ENCODE assay signal across 9 mouse cellular contexts in the genomic region with DNA sequence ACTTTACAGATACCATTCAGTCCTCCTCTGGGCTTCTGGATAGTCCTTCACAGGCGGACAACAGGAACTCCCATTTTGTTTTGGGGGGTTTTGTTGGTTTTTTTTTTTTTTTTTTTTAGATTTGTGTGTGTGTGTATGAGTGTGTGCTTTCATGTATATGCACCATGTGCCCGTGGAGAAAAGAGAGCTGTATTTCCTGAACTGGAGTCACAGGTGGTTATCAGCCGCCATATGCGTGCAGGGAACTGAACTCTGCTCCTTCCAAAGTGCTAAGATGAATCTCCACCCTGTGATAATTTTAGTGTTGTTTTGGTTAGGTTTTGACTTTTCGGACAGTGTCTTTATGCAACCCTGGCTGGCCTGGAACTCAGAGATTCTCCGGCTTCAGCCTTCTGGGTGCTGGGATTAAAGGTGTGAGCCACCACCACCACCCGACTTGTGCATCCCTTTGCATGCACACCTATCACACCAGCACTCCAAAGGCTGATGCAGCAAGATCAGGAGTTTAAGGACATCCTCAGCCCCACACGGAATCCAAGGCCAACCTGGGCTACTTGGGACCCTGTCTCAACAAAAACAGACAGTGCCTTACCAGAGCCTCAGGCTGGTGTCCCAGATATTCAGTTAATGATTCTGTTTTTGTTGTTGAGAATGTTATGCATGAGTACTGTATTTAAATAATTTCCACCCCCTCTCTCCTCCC. TPM values are rescaled to one million over a fixed set of nuclear protein-coding genes. Genes with fewer than 3 reads are reported as not detected.
DNase-seq lines count a peak whose midpoint lies in the region; ATAC-seq and TF ChIP-seq lines count a peak whose summit lies in the region.
"Had no signal": no experiment of that assay in that cellular context is flagged by ENCODE, and none has a peak within 500 bp of the region (broad histone marks: within the 10 kb centered on the region; RNA-seq: fewer than 3 reads in every experiment).

No protein-coding gene starts in this region.

- no peaks in the 10 kb centered on the region for H3K27me3 ChIP-seq in neural tube, embryonic 11.5 days (ENCODE audit: control insufficient read depth, insufficient read depth, low read length)
- H3K27me3 ChIP-seq in forebrain, embryonic 15.5 days = no peaks in the 10 kb centered on the region
- H3K27me3 ChIP-seq in limb, embryonic 14.5 days (ENCODE audit: control insufficient read depth, insufficient read depth, low read length) = no peaks in the 10 kb centered on the region
- no peaks in the 10 kb centered on the region for H3K27me3 ChIP-seq in stomach, embryonic 15.5 days (replicated peaks)

- no peaks in the 10 kb centered on the region for H3K36me3 ChIP-seq in neural tube, embryonic 11.5 days (ENCODE audit: control insufficient read depth, insufficient read depth, low read length)
- peaks cover 11% of the 10 kb centered on the region; the same call in 1 of the 2 replicates for H3K36me3 ChIP-seq in forebrain, embryonic 15.5 days
- H3K36me3 ChIP-seq in limb, embryonic 14.5 days (ENCODE audit: control insufficient read depth, insufficient read depth, low read length) = peaks cover 12% of the 10 kb centered on the region
- H3K36me3 ChIP-seq in stomach, embryonic 15.5 days = no peaks in the 10 kb centered on the region

- H3K4me2 ChIP-seq in neural tube, embryonic 11.5 days (ENCODE audit: low read depth) = peak overlapping the region; percentile 88
- peak overlapping the region; percentile 95 for H3K4me2 ChIP-seq in forebrain, embryonic 15.5 days (replicated peaks)
- H3K4me2 ChIP-seq in limb, embryonic 14.5 days (replicated peaks; ENCODE audit: low read depth, low read length, severe bottlenecking) = peak overlapping the region; percentile 91
- peak overlapping the region; percentile 85 for H3K4me2 ChIP-seq in stomach, embryonic 15.5 days

- DNase-seq in neural tube, embryonic 11.5 days (ENCODE audit: low spot score) = no peak
- no peak for DNase-seq in neural tube, embryonic 10.5 days (ENCODE audit: extremely low spot score, low spot score)
- DNase-seq in limb, embryonic 14.5 days (ENCODE audit: low spot score) = no peak
- DNase-seq in thymus, postnatal 0 days (ENCODE audit: low spot score) = no peak
- DNase-seq in layer of hippocampus, postnatal 36 days = no peak
- DNase-seq: thymus, postnatal 25 days had no signal

- H3K9ac ChIP-seq in neural tube, embryonic 11.5 days (ENCODE audit: low read length) = peak overlapping the region; percentile 93
- peak overlapping the region; percentile 97 for H3K9ac ChIP-seq in forebrain, embryonic 15.5 days (replicated peaks)
- peak overlapping the region; percentile 91 for H3K9ac ChIP-seq in limb, embryonic 14.5 days (ENCODE audit: low read depth, low read length, severe bottlenecking)
- peak overlapping the region; percentile 87; the same call in 1 of the 2 replicates for H3K9ac ChIP-seq in stomach, embryonic 15.5 days

- WGBS in neural tube, embryonic 11.5 days = 85% methylated on average over 8 of the region's 8 CpGs
- WGBS in forebrain, embryonic 15.5 days = 74% methylated on average over 8 of the region's 8 CpGs
- WGBS in limb, embryonic 14.5 days = 67% methylated on average over 8 of the region's 8 CpGs
- 65% methylated on average over 8 of the region's 8 CpGs for WGBS in stomach, embryonic 15.5 days

- no peak for ATAC-seq in neural tube, embryonic 11.5 days (ENCODE audit: insufficient read depth, low FRiP score, low TSS enrichment)
- no peak for ATAC-seq in forebrain, embryonic 15.5 days (replicated peaks)
- ATAC-seq in limb, embryonic 14.5 days (ENCODE audit: low FRiP score, low read depth) = no peak
- no peak for ATAC-seq in stomach, embryonic 15.5 days (ENCODE audit: insufficient read depth, low FRiP score, low read depth)
- no peak for ATAC-seq in monocyte, adult 5-6 weeks (replicated peaks; ENCODE audit: insufficient number of reproducible peaks, low FRiP score, low TSS enrichment, poor library complexity, severe bottlenecking)

- H3K4me3 ChIP-seq in neural tube, embryonic 11.5 days (ENCODE audit: low read depth, low read length) = peak overlapping the region; percentile 94
- peak overlapping the region; percentile 92 for H3K4me3 ChIP-seq in forebrain, embryonic 15.5 days
- peak overlapping the region; percentile 91 for H3K4me3 ChIP-seq in limb, embryonic 14.5 days (replicated peaks; ENCODE audit: low read length)
- peak overlapping the region; percentile 89 for H3K4me3 ChIP-seq in stomach, embryonic 15.5 days (replicated peaks)

- TF ChIP-seq POLR2A in limb, embryonic 14.5 days (IDR thresholded peaks at IDR 0.05; ENCODE audit: borderline replicate concordance, extremely low read depth, insufficient read depth, insufficient read length) = no peak

- no peaks in the 10 kb centered on the region for H3K9me3 ChIP-seq in neural tube, embryonic 11.5 days (ENCODE audit: control insufficient read depth, low read length)
- no peaks in the 10 kb centered on the region for H3K9me3 ChIP-seq in forebrain, embryonic 15.5 days
- no peaks in the 10 kb centered on the region for H3K9me3 ChIP-seq in limb, embryonic 14.5 days (ENCODE audit: control insufficient read depth, low read length)
- H3K9me3 ChIP-seq in stomach, embryonic 15.5 days = no peaks in the 10 kb centered on the region

- no peak overlapping the region for H3K27ac ChIP-seq in neural tube, embryonic 11.5 days (ENCODE audit: low read depth, low read length)
- peak overlapping the region; percentile 87 for H3K27ac ChIP-seq in forebrain, embryonic 15.5 days (replicated peaks)
- no peak overlapping the region for H3K27ac ChIP-seq in limb, embryonic 14.5 days (replicated peaks; ENCODE audit: low read depth, low read length)
- H3K27ac ChIP-seq in stomach, embryonic 15.5 days = peak overlapping the region; percentile 80

- peaks cover 16% of the 10 kb centered on the region; the same call in 1 of the 2 replicates for H3K4me1 ChIP-seq in neural tube, embryonic 11.5 days (ENCODE audit: control insufficient read depth, insufficient read depth, low read length)
- peaks cover 40% of the 10 kb centered on the region for H3K4me1 ChIP-seq in forebrain, embryonic 15.5 days
- H3K4me1 ChIP-seq in limb, embryonic 14.5 days (ENCODE audit: control insufficient read depth, insufficient read depth, low read length) = peaks cover 15% of the 10 kb centered on the region
- H3K4me1 ChIP-seq in stomach, embryonic 15.5 days = peaks cover 36% of the 10 kb centered on the region

RNA-seq across cellular contexts. Expression of a gene that starts 1.4 kb away (rescaled TPM):
- 408 and 418 TPM in 2 replicates for polyA plus RNA-seq in neural tube, embryonic 11.5 days (2014; fragmentation: Nextera tagmentation; extraction: Ambion mirVana)
- 428 and 441 TPM in 2 replicates for polyA plus RNA-seq in forebrain, embryonic 15.5 days (2015; fragmentation: Nextera tagmentation; extraction: Ambion mirVana)
- polyA plus RNA-seq in limb, embryonic 14.5 days (2012; rRNA removed) = 156 and 175 TPM in 2 replicates
- polyA plus RNA-seq in limb, embryonic 14.5 days (2014; fragmentation: Nextera tagmentation; extraction: Ambion mirVana) = 380 and 381 TPM in 2 replicates
- 419 and 423 TPM in 2 replicates for polyA plus RNA-seq in stomach, embryonic 15.5 days (2015; fragmentation: Nextera tagmentation; extraction: Ambion mirVana)
- polyA plus RNA-seq in thymus, postnatal 0 days (2015; fragmentation: Nextera tagmentation; extraction: Ambion mirVana) = 434 and 468 TPM in 2 replicates
- 100 to 1,000 TPM; 175 to 186 TPM for total RNA-seq in layer of hippocampus, postnatal 36 days (2021)
- 122 to 131 TPM (median 125 TPM) in 3 replicates for total RNA-seq in monocyte, adult 5-6 weeks (2017)

RNA-seq across cellular contexts. Expression of a gene that starts 24.3 kb away (rescaled TPM):
- 58.7 and 59.7 TPM in 2 replicates for polyA plus RNA-seq in neural tube, embryonic 11.5 days (2014; fragmentation: Nextera tagmentation; extraction: Ambion mirVana)
- polyA plus RNA-seq in forebrain, embryonic 15.5 days (2015; fragmentation: Nextera tagmentation; extraction: Ambion mirVana) = 123 and 127 TPM in 2 replicates
- 74.6 and 112 TPM in 2 replicates for polyA plus RNA-seq in limb, embryonic 14.5 days (2012; rRNA removed)
- 43.7 and 45.0 TPM in 2 replicates for polyA plus RNA-seq in limb, embryonic 14.5 days (2014; fragmentation: Nextera tagmentation; extraction: Ambion mirVana)
- polyA plus RNA-seq in stomach, embryonic 15.5 days (2015; fragmentation: Nextera tagmentation; extraction: Ambion mirVana) = 42.7 and 45.9 TPM in 2 replicates
- polyA plus RNA-seq in thymus, postnatal 0 days (2015; fragmentation: Nextera tagmentation; extraction: Ambion mirVana) = 39.0 and 41.8 TPM in 2 replicates
- 100 to 1,000 TPM; 150 to 154 TPM for total RNA-seq in layer of hippocampus, postnatal 36 days (2021)
- total RNA-seq in monocyte, adult 5-6 weeks (2017) = 29.4 to 38.3 TPM (median 34.3 TPM) in 3 replicates

RNA-seq across cellular contexts. Expression of a gene that starts 47.9 kb away (rescaled TPM):
- 279 and 295 TPM in 2 replicates for polyA plus RNA-seq in neural tube, embryonic 11.5 days (2014; fragmentation: Nextera tagmentation; extraction: Ambion mirVana)
- 215 and 229 TPM in 2 replicates for polyA plus RNA-seq in forebrain, embryonic 15.5 days (2015; fragmentation: Nextera tagmentation; extraction: Ambion mirVana)
- 708 and 919 TPM in 2 replicates for polyA plus RNA-seq in limb, embryonic 14.5 days (2012; rRNA removed)
- polyA plus RNA-seq in limb, embryonic 14.5 days (2014; fragmentation: Nextera tagmentation; extraction: Ambion mirVana) = 1,017 and 1,089 TPM in 2 replicates
- polyA plus RNA-seq in stomach, embryonic 15.5 days (2015; fragmentation: Nextera tagmentation; extraction: Ambion mirVana) = 418 and 436 TPM in 2 replicates
- 24.4 and 32.8 TPM in 2 replicates for polyA plus RNA-seq in thymus, postnatal 0 days (2015; fragmentation: Nextera tagmentation; extraction: Ambion mirVana)
- total RNA-seq in layer of hippocampus, postnatal 36 days (2021) = 1 to 10 TPM; 5.7 to 5.8 TPM
- total RNA-seq in monocyte, adult 5-6 weeks (2017) = not detected in 3 replicates

RNA-seq across cellular contexts. Expression of a gene that starts 56.2 kb away (rescaled TPM):
- 1.1 and 1.7 TPM in 2 replicates for polyA plus RNA-seq in neural tube, embryonic 11.5 days (2014; fragmentation: Nextera tagmentation; extraction: Ambion mirVana)
- polyA plus RNA-seq in forebrain, embryonic 15.5 days (2015; fragmentation: Nextera tagmentation; extraction: Ambion mirVana) = 0.34 and 0.90 TPM in 2 replicates
- polyA plus RNA-seq in limb, embryonic 14.5 days (2012; rRNA removed) = 1.3 and 1.9 TPM in 2 replicates
- 1.3 and 1.9 TPM in 2 replicates for polyA plus RNA-seq in limb, embryonic 14.5 days (2014; fragmentation: Nextera tagmentation; extraction: Ambion mirVana)
- 2.7 and 3.0 TPM in 2 replicates for polyA plus RNA-seq in stomach, embryonic 15.5 days (2015; fragmentation: Nextera tagmentation; extraction: Ambion mirVana)
- polyA plus RNA-seq in thymus, postnatal 0 days (2015; fragmentation: Nextera tagmentation; extraction: Ambion mirVana) = 13.6 and 14.8 TPM in 2 replicates
- total RNA-seq in layer of hippocampus, postnatal 36 days (2021) = 10 to 100 TPM; 22.1 to 24.4 TPM
- 41.3 to 73.2 TPM (median 47.7 TPM) in 3 replicates for total RNA-seq in monocyte, adult 5-6 weeks (2017)

Comparison
In these comparisons a context has a peak if more than half of its experiments do, and no peak if none do; other contexts are left out.
1. H3K27ac ChIP-seq: peak in forebrain, embryonic 15.5 days (single experiment) and stomach, embryonic 15.5 days (single experiment); none in neural tube, embryonic 11.5 days (single experiment) and limb, embryonic 14.5 days (single experiment).
2. Peak in every context shown above with its lines, with median percentiles within 50 percentile points of each other: H3K4me2 ChIP-seq, H3K4me3 ChIP-seq and H3K9ac ChIP-seq.